Mouse (Mus musculus) myocyte (in vitro differentiated cells): ENCODE results near the gene Ociad2.
A peak's percentile ranks its signal among the peaks of the same experiment; 100 is the strongest.

Experiments used
- CEBPB ChIP-seq: IDR thresholded peaks from 2 replicates; pipeline ENCODE4 v1.6.1; 2011; ENCODE audit warnings: mild to moderate bottlenecking, moderate library complexity; ENCODE audit not compliant: poor library complexity, insufficient read depth, severe bottlenecking
- E2F4 ChIP-seq: IDR thresholded peaks from one replicate; pipeline ENCODE4 v1.6.1; 2011; ENCODE audit warnings: mild to moderate bottlenecking, control low read depth, moderate library complexity; ENCODE audit not compliant: insufficient read depth
- MAX ChIP-seq: IDR thresholded peaks from one replicate; pipeline ENCODE4 v1.6.1; 2011; ENCODE audit warnings: low read depth, mild to moderate bottlenecking, control low read depth
- MYOG ChIP-seq, 3 experiments: IDR thresholded peaks; one replicate each; pipeline ENCODE4 v1.6.1; 2011; ENCODE audit warnings: control low read depth in 2 of 3, low read depth in 2 of 3, mild to moderate bottlenecking in 2 of 3; ENCODE audit not compliant: insufficient read length in 2 of 3, control insufficient read depth in 1 of 3, insufficient read depth in 1 of 3
- POLR2A ChIP-seq: IDR thresholded peaks from one replicate; pipeline ENCODE4 v1.6.1; 2011; ENCODE audit warnings: low read depth, mild to moderate bottlenecking, control low read depth, moderate library complexity; ENCODE audit not compliant: insufficient read length
- POLR2AphosphoS2 ChIP-seq: IDR thresholded peaks from one replicate; pipeline ENCODE4 v1.6.1; 2011; ENCODE audit warnings: low read depth, control low read depth; ENCODE audit not compliant: insufficient read length
- REST ChIP-seq: IDR thresholded peaks from one replicate; pipeline ENCODE4 v1.6.1; 2011; ENCODE audit warnings: mild to moderate bottlenecking, control low read depth, moderate library complexity; ENCODE audit not compliant: insufficient read depth, insufficient read length
- SRF ChIP-seq: IDR thresholded peaks from one replicate; pipeline ENCODE4 v1.6.1; 2011; ENCODE audit warnings: low read depth; ENCODE audit not compliant: control insufficient read depth, insufficient read length
- TCF12 ChIP-seq: IDR thresholded peaks from one replicate; pipeline ENCODE4 v1.6.1; 2011; ENCODE audit warnings: mild to moderate bottlenecking, control low read depth; ENCODE audit not compliant: poor library complexity, insufficient read depth, severe bottlenecking
- USF1 ChIP-seq: IDR thresholded peaks from one replicate; pipeline ENCODE4 v1.6.1; 2011; ENCODE audit warnings: low read depth, mild to moderate bottlenecking, control low read depth, moderate library complexity

GRCm38 (mm10) chr5:73314654-73315053 is 26.2 kb downstream of the Ociad2 start:
- TF ChIP-seq POLR2A = no peak
- TF ChIP-seq E2F4 = no peak
- TF ChIP-seq MAX = no peak
- TF ChIP-seq REST = no peak
- TF ChIP-seq SRF = no peak
- TF ChIP-seq CEBPB = peak; percentile 87
- TF ChIP-seq MYOG (IDR thresholded peaks at IDR 0.05; ENCODE audit: control insufficient read depth in 1 of 3, insufficient read depth in 1 of 3, insufficient read length in 2 of 3, low read depth in 2 of 3) = no peak
- TF ChIP-seq POLR2AphosphoS2 = no peak
- TF ChIP-seq TCF12 = no peak
- no peak for TF ChIP-seq USF1
